Comparison of ENCODE assay signal across 16 mouse cellular contexts in the genomic region with DNA sequence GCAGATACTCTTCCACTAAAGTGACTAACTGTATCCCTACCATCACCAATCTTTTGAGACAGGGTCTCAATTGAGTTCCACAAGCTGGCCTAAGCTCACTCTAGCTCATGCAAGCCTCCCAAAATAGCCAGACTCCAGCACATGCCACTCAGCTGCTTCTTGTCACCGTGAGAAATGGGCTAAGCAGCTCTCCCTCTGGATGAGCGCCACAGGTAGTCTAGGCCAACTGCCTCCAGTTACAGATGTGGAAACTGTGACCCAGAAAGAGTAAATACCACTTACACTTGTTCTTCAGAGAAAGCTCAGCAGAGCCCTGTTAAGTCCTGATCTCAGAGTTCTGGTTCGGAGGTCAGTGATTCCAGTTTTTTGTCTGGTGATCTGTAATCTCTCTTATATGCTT. TPM values are rescaled to one million over a fixed set of nuclear protein-coding genes. Genes with fewer than 3 reads are reported as not detected.
DNase-seq lines count a peak whose midpoint lies in the region; ATAC-seq and TF ChIP-seq lines count a peak whose summit lies in the region.
"Had no signal": no experiment of that assay in that cellular context is flagged by ENCODE, and none has a peak within 500 bp of the region (broad histone marks: within the 10 kb centered on the region; RNA-seq: fewer than 3 reads in every experiment).

No protein-coding gene starts in this region.

- no peak overlapping the region for H3K4me2 ChIP-seq in kidney, embryonic 16.5 days (replicated peaks; ENCODE audit: low read depth, low read length)
- H3K4me2 ChIP-seq: embryonic facial prominence, embryonic 12.5 days; forebrain, embryonic 13.5 days; kidney, embryonic 15.5 days; liver, embryonic 13.5 days had no signal

- H3K9ac ChIP-seq in heart, adult 2 months (ENCODE audit: low read depth, low read length), result no peak overlapping the region
- no peak overlapping the region for H3K9ac ChIP-seq in kidney, embryonic 16.5 days (replicated peaks; ENCODE audit: low read length)
- H3K9ac ChIP-seq: embryonic facial prominence, embryonic 12.5 days; forebrain, embryonic 13.5 days; kidney, embryonic 15.5 days; liver, embryonic 13.5 days had no signal

- peaks cover 11% of the 10 kb centered on the region for H3K4me1 ChIP-seq in heart, adult 2 months (ENCODE audit: control insufficient read depth, insufficient read depth, low read length)
- peaks cover 3% of the 10 kb centered on the region; the same call in 1 of the 2 replicates for H3K4me1 ChIP-seq in kidney, embryonic 16.5 days (ENCODE audit: insufficient read depth, low read length)
- H3K4me1 ChIP-seq: kidney, embryonic 15.5 days had no signal

- no peak for ATAC-seq in erythroid progenitor cell, adult 5-6 weeks (replicated peaks; ENCODE audit: low FRiP score, poor library complexity, severe bottlenecking)
- no peak for ATAC-seq in kidney, embryonic 16.5 days (ENCODE audit: low FRiP score, low TSS enrichment)
- ATAC-seq: forebrain, embryonic 13.5 days; inflammation-experienced regulatory T-cells, adult 6 months had no signal

- peaks cover 10% of the 10 kb centered on the region for H3K36me3 ChIP-seq in heart, adult 2 months (ENCODE audit: control insufficient read depth, insufficient read depth, low read length)
- no peaks in the 10 kb centered on the region for H3K36me3 ChIP-seq in kidney, embryonic 16.5 days (ENCODE audit: insufficient read depth, low read length)
- H3K36me3 ChIP-seq: embryonic facial prominence, embryonic 12.5 days; liver, embryonic 13.5 days had no signal

- 59% methylated on average over 3 of the region's 3 CpGs for WGBS in heart, adult 2 months
- WGBS in kidney, embryonic 16.5 days, result 85% methylated on average over 3 of the region's 3 CpGs

- H3K27ac ChIP-seq in heart, adult 2 months, result peak overlapping the region; percentile 29
- H3K27ac ChIP-seq in kidney, embryonic 16.5 days (ENCODE audit: low read length), result no peak overlapping the region
- H3K27ac ChIP-seq: embryonic facial prominence, embryonic 12.5 days; forebrain, embryonic 13.5 days; kidney, embryonic 15.5 days; liver, embryonic 13.5 days had no signal

- peak; percentile 45; the same call in 1 of the 2 replicates for TF ChIP-seq EP300 in heart, adult 2 months (IDR thresholded peaks at IDR 0.05; ENCODE audit: insufficient read depth, low read depth, low read length)

- no peak for TF ChIP-seq CTCF in heart, adult 2 months (IDR thresholded peaks at IDR 0.05)

- peaks cover 10% of the 10 kb centered on the region for H3K79me2 ChIP-seq in heart, adult 2 months (replicated peaks; ENCODE audit: control insufficient read depth, insufficient read depth, low read length)

- H3K4me3 ChIP-seq in heart, adult 2 months, result no peak overlapping the region
- H3K4me3 ChIP-seq in kidney, embryonic 16.5 days (ENCODE audit: low read length), result no peak overlapping the region
- H3K4me3 ChIP-seq: embryonic facial prominence, embryonic 12.5 days; forebrain, embryonic 13.5 days; kidney, embryonic 15.5 days; liver, embryonic 13.5 days had no signal

- no peaks in the 10 kb centered on the region for H3K27me3 ChIP-seq in heart, adult 2 months (ENCODE audit: control insufficient read depth, insufficient read depth, low read length)
- no peaks in the 10 kb centered on the region for H3K27me3 ChIP-seq in kidney, embryonic 16.5 days (ENCODE audit: insufficient read depth, low read length)
- H3K27me3 ChIP-seq: embryonic facial prominence, embryonic 12.5 days; forebrain, embryonic 13.5 days; kidney, embryonic 15.5 days; liver, embryonic 13.5 days had no signal

- H3K9me3 ChIP-seq in kidney, embryonic 16.5 days (ENCODE audit: low read length), result no peaks in the 10 kb centered on the region
- H3K9me3 ChIP-seq: embryonic facial prominence, embryonic 12.5 days; forebrain, embryonic 13.5 days; kidney, embryonic 15.5 days; liver, embryonic 13.5 days had no signal

- intact Hi-C loops in heart, adult 2 months (cut with DNase I), result no loop called here
- intact Hi-C loops in heart, postnatal 14 days (cut with DNase I), result no loop called here

- DNase-seq in adrenal gland, postnatal 14 days, result peak; percentile 24
- no peak for DNase-seq in adrenal gland, postnatal 4 days (ENCODE audit: low spot score in 2 of 2)
- DNase-seq in brain, adult 2 months (ENCODE audit: low read depth, low spot score), result peak; percentile 23
- DNase-seq in heart, adult 2 months, result peak; percentile 66 to 77
- peak; percentile 57 to 58 for DNase-seq in heart, postnatal 14 days
- no peak for DNase-seq in Muller cell, postnatal 12 days (ENCODE audit: inconsistent ontology term)
- DNase-seq: cerebellum, postnatal 36 days; layer of hippocampus, adult 9-11 months; liver, embryonic 13.5 days; retina, postnatal 1 day had no signal

- no peak for TF ChIP-seq POLR2A in heart, adult 2 months (IDR thresholded peaks at IDR 0.05; ENCODE audit: insufficient read depth, low read depth, low read length)

RNA-seq across cellular contexts. Expression of gene Ppp2r5e, which starts 43.7 kb away (rescaled TPM):
- 44.4 and 47.5 TPM in 2 replicates for total RNA-seq in adrenal gland, postnatal 14 days (2021)
- 10 to 100 TPM; 47.1 to 53.2 TPM for total RNA-seq in adrenal gland, postnatal 4 days (2021)
- total RNA-seq in heart, adult 2 months (2021), result 10 to 100 TPM; 32.6 to 32.9 TPM
- 9.1 and 14.6 TPM in 2 replicates for polyA plus RNA-seq in heart, adult 2 months (2012; rRNA removed)
- total RNA-seq in heart, postnatal 14 days (2021), result 10 to 100 TPM; 35.3 to 36.2 TPM
- 41.8 and 61.2 TPM in 2 replicates for total RNA-seq in erythroid progenitor cell, adult 5-6 weeks (2015; ENCODE audit: low replicate concordance)
- total RNA-seq in erythroid progenitor cell, adult 5-6 weeks (2017; ENCODE audit: low replicate concordance), result 28.3 and 29.1 TPM in 2 replicates
- 10.1 and 11.8 TPM in 2 replicates for polyA plus RNA-seq in kidney, embryonic 16.5 days (2015; fragmentation: Nextera tagmentation; extraction: Ambion mirVana)

Comparison
In these comparisons a context has a peak if more than half of its experiments do, and no peak if none do; other contexts are left out.
1. DNase-seq: peak in adrenal gland, postnatal 14 days (single experiment), brain, adult 2 months (single experiment), heart, adult 2 months (2 of 2) and heart, postnatal 14 days (2 of 2); none in adrenal gland, postnatal 4 days (0 of 2) and Muller cell, postnatal 12 days (single experiment).